12 mouse cellular contexts compared by ENCODE assay signal in the genomic region with DNA sequence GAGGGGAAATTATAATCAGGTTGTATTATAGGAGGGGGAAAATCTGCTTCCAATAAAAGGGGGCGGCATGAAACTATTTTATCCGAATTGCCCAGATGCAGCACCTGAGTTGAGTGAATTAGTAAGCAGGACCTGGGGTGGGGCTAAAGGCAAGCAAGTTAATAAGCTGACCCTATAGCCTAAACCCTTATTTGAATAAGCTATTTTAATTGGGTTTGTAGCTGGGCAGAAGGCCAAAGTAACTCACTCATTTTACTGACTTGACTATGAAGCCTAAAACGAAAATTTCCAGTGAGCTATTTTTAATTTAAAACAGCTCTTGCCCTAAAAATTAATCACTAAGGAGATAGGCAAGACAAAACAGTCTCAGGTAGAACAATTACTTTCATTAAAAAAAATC. TPM values are rescaled to one million over a fixed set of nuclear protein-coding genes. Genes with fewer than 3 reads are reported as not detected.
DNase-seq lines count a peak whose midpoint lies in the region; ATAC-seq and TF ChIP-seq lines count a peak whose summit lies in the region.
"Had no signal": no experiment of that assay in that cellular context is flagged by ENCODE, and none has a peak within 500 bp of the region (broad histone marks: within the 10 kb centered on the region; RNA-seq: fewer than 3 reads in every experiment).

No protein-coding gene starts in this region.

- peaks cover 19% of the 10 kb centered on the region for H3K4me1 ChIP-seq in kidney, embryonic 15.5 days
- peaks cover 10% of the 10 kb centered on the region; the same call in 1 of the 2 replicates for H3K4me1 ChIP-seq in forebrain, embryonic 12.5 days
- H3K4me1 ChIP-seq in liver, embryonic 15.5 days (replicated peaks) = peaks cover 16% of the 10 kb centered on the region

- no peaks in the 10 kb centered on the region for H3K36me3 ChIP-seq in kidney, embryonic 15.5 days
- no peaks in the 10 kb centered on the region for H3K36me3 ChIP-seq in forebrain, embryonic 12.5 days (replicated peaks)
- H3K36me3 ChIP-seq in liver, embryonic 15.5 days (replicated peaks) = no peaks in the 10 kb centered on the region
- H3K36me3 ChIP-seq: neural tube, embryonic 12.5 days had no signal

- peaks cover 12% of the 10 kb centered on the region for H3K27me3 ChIP-seq in kidney, embryonic 15.5 days
- peaks cover 14% of the 10 kb centered on the region for H3K27me3 ChIP-seq in forebrain, embryonic 12.5 days
- H3K27me3 ChIP-seq in liver, embryonic 15.5 days = peaks cover 35% of the 10 kb centered on the region
- H3K27me3 ChIP-seq: neural tube, embryonic 12.5 days had no signal

- H3K27ac ChIP-seq in kidney, embryonic 15.5 days = no peak overlapping the region
- H3K27ac ChIP-seq in forebrain, embryonic 12.5 days = no peak overlapping the region
- H3K27ac ChIP-seq in liver, embryonic 15.5 days (replicated peaks) = no peak overlapping the region
- H3K27ac ChIP-seq: neural tube, embryonic 12.5 days had no signal

- H3K9ac ChIP-seq in kidney, embryonic 15.5 days = no peak overlapping the region
- H3K9ac ChIP-seq in forebrain, embryonic 12.5 days = no peak overlapping the region
- no peak overlapping the region for H3K9ac ChIP-seq in liver, embryonic 15.5 days

- ATAC-seq in kidney, embryonic 15.5 days (replicated peaks; ENCODE audit: low FRiP score) = no peak
- no peak for ATAC-seq in forebrain, embryonic 12.5 days (ENCODE audit: low FRiP score)
- ATAC-seq in liver, embryonic 15.5 days (ENCODE audit: insufficient read depth) = no peak

- H3K4me3 ChIP-seq in kidney, embryonic 15.5 days (replicated peaks) = peak overlapping the region; percentile 86
- no peak overlapping the region for H3K4me3 ChIP-seq in forebrain, embryonic 12.5 days (replicated peaks)
- H3K4me3 ChIP-seq in liver, embryonic 15.5 days (replicated peaks) = peak overlapping the region; percentile 7; the same call in 1 of the 2 replicates

- no peak for DNase-seq in kidney, adult 18-20 months
- DNase-seq in brain, embryonic 14.5 days (ENCODE audit: low read depth) = peak; percentile 61
- DNase-seq in ovary, postnatal 10 days (ENCODE audit: low spot score) = no peak
- DNase-seq in thymus, postnatal 36 days = no peak
- no peak for DNase-seq in layer of hippocampus, adult 11-12 months (ENCODE audit: low spot score)
- DNase-seq: cerebellum, adult 11 months; layer of hippocampus, postnatal 36 days; thymus, adult 18-20 months had no signal

- peak overlapping the region; percentile 89 for H3K4me2 ChIP-seq in kidney, embryonic 15.5 days
- 0 out of 2 replicates have a peak overlapping the region, but pooled peaks have one; percentile 80 for H3K4me2 ChIP-seq in forebrain, embryonic 12.5 days
- H3K4me2 ChIP-seq in liver, embryonic 15.5 days = peak overlapping the region; percentile 95

- TF ChIP-seq POLR2A in brain, embryonic 14.5 days (IDR thresholded peaks at IDR 0.05; ENCODE audit: borderline replicate concordance, extremely low read depth, insufficient read depth, insufficient read length, poor library complexity, severe bottlenecking) = no peak

- WGBS in kidney, embryonic 15.5 days = 45% methylated on average over 3 of the region's 3 CpGs
- WGBS in forebrain, embryonic 12.5 days = 38% methylated on average over 3 of the region's 3 CpGs
- WGBS in liver, embryonic 15.5 days (ENCODE audit: insufficient replicate concordance) = 47% methylated on average over 3 of the region's 3 CpGs

- H3K9me3 ChIP-seq in kidney, embryonic 15.5 days (replicated peaks) = no peaks in the 10 kb centered on the region
- H3K9me3 ChIP-seq in forebrain, embryonic 12.5 days = no peaks in the 10 kb centered on the region
- H3K9me3 ChIP-seq in liver, embryonic 15.5 days (replicated peaks) = no peaks in the 10 kb centered on the region
- H3K9me3 ChIP-seq: neural tube, embryonic 12.5 days had no signal

- no peak for TF ChIP-seq CTCF in brain, embryonic 14.5 days (IDR thresholded peaks at IDR 0.05; ENCODE audit: borderline replicate concordance, extremely low read depth, insufficient read depth, insufficient read length)

RNA-seq across cellular contexts. Expression of a gene that starts 2.5 kb away (rescaled TPM):
- polyA plus RNA-seq in kidney, embryonic 15.5 days (2015; fragmentation: Nextera tagmentation; extraction: Ambion mirVana) = 3.9 and 4.8 TPM in 2 replicates
- 11.1 and 16.2 TPM in 2 replicates for polyA plus RNA-seq in brain, embryonic 14.5 days (2012; rRNA removed)
- 5.6 and 5.8 TPM in 2 replicates for polyA plus RNA-seq in forebrain, embryonic 12.5 days (2016; fragmentation: Nextera tagmentation; extraction: Ambion mirVana)
- polyA plus RNA-seq in liver, embryonic 15.5 days (2015; fragmentation: Nextera tagmentation; extraction: Ambion mirVana) = 3.0 and 4.2 TPM in 2 replicates

RNA-seq across cellular contexts. Expression of a gene that starts 52.7 kb away (rescaled TPM):
- polyA plus RNA-seq in kidney, embryonic 15.5 days (2015; fragmentation: Nextera tagmentation; extraction: Ambion mirVana) = not detected in 2 replicates
- polyA plus RNA-seq in brain, embryonic 14.5 days (2012; rRNA removed) = 0.26 and 0.33 TPM in 2 replicates
- polyA plus RNA-seq in forebrain, embryonic 12.5 days (2016; fragmentation: Nextera tagmentation; extraction: Ambion mirVana) = 0.11 TPM in 1 of 2 replicates, not detected in the other
- polyA plus RNA-seq in liver, embryonic 15.5 days (2015; fragmentation: Nextera tagmentation; extraction: Ambion mirVana) = not detected in 2 replicates
